Mouse (Mus musculus): ENCODE measurements around the gene Gm20388. TPM values are rescaled to one million over a fixed set of nuclear protein-coding genes. Genes with fewer than 3 reads are reported as not detected.
A peak's percentile ranks its signal among the peaks of the same experiment; 100 is the strongest.
"Not testable (repeated sequence)": the region's sequence is repeated elsewhere in the genome, so short reads cannot be mapped to it uniquely, and the experiment has no call there.

Gene Gm20388
- total RNA-seq, 2 experiments from 2014 or later: 10.3 to 10.6 TPM

DNA sequence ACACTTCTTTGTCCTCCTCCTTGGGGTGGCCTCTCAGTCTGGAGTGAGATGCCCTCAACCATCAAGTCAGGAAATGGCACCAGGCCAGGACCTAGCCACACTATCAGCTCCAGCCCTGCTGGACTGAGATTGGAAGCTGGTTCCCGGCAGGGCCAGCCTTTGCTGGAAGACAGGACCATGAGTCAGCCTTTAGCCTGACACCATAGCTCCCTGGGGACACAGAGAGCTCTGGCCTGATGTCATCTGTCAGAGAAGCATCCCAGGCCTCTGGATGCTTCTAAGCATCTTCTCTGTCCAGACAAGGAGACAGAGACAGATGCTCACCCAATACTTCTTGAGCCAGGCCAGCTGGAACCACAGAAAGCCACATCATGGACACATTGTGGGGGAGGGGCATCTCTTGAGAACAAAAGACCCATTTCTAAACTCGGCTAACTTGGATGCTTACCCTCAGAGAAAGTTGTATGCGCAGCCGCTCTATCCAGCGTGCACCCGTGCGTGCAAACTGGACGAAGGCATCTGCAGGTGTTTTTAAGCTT, 3499.5 kb downstream of the Gm20388 start:
- intact Hi-C loops (cut with DNase I): no loop called here
- no peak for DNase-seq (ENCODE audit: low spot score in 2 of 2)

DNA sequence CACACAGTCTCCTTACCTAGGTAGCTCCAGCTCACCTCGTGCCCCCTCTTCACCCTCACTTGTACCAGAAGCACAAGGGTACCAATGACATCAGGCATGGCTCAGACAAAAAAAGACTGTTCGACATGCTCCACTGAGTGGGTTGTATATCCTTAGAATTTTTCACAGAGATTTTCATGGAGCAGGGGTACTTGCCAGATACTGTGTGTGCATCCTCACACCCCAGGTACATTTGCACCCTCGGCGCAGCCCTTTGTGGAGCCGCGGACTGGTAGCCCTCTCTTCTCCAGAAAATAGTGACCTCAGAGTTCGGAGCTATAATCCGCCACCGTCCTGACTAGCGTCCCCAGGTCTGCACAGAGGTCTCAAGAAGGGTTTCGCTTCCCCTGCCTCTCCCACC, 3500.1 kb downstream of the Gm20388 start:
- intact Hi-C loops (cut with DNase I): no loop called here
- no peak for DNase-seq (ENCODE audit: low spot score in 2 of 2)

DNA sequence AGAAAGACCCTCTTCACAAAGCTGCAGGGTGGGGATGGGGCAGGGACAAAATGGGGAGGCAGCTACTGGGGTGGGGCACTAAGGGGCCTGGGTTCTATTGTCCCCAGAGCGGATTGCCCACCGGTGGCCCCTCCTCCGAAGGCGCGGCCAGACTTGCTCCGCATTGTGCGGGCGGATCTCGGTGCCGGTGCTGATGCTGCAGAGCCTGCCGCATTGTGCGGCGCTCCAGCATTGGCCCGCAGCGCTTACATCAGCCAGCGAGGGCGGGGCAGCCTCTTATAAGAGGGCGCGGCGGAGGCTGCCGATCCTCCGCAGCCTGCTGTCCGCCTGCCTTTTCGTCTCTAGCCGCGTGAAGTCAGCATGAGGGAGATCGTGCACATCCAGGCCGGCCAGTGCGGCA, 3500.6 kb downstream of the Gm20388 start, which contains the start of gene Tubb3:
Gene Tubb3 (plus strand): TSS at position 179 of the 400 bp plus-strand sequence.
- DNase-seq (ENCODE audit: low spot score in 2 of 2): peak; percentile 90 to 93
- intact Hi-C loops (cut with DNase I): no loop called here

DNA sequence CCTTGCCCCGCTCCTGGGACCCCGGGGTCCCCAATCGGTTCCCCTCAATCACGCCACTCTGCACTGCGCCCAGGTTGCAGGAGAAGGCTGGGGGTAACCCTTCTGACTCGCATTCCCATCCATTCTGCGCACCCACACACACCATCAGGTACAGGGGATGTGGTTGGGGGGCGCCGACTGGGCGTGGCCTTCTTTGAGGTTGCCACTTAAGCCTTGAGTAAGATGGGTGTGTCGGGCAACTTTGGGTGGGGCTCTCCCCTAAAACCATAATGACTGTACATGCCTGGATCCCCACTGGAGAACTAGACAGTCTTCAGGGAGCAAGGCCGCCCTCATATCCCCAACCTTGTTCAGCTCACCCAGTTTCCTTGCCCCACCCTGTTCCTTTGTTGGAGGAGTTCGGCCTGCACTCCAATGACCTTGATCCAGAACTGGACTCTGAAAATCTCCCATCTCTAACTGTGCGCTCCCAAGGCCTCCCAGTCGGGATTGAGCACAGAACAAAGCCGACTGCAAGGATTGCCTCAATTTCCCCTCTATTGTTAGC, 3501.2 kb downstream of the Gm20388 start:
- intact Hi-C loops (cut with DNase I): loop anchor here (2.0 kb wide), 1 partner anchor 31 kb away; no protein-coding TSS in a partner anchor

DNA sequence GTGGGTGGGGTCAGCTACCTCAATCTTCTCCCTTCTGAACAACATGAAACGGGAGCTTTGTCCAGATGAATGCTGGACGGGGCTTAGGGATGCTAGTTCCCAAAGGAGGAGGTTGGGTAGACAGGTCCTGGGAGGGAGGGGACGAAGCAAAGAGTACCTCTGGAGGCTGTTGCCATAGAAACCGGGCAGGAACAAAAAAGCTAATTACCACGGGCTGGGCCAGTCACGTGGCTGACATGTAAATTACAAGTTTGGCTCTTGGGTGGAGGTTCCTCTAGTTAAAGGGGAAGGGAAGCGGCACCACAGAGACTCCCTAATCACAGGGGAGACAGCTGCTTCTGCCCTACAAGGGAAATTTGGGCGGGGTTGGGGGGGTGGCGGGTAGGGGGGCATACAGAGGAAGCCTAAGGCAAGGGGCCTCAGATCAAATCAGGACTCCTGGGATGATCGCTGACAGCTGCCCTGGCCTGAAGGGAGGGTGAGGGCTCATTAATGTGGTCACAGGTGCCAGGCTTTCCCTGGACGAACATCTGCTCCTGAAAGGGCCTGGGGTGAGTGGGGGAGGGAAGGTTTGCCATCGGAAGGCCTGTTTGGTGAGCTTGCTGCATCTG, 3502.0 kb downstream of the Gm20388 start:
- intact Hi-C loops (cut with DNase I): loop anchor here (2.0 kb wide), 1 partner anchor 30 kb away; no protein-coding TSS in a partner anchor
- peak; percentile 77 to 81 for DNase-seq (ENCODE audit: low spot score in 2 of 2)

More for the DNA sequence above, 3501.2 kb downstream of the Gm20388 start:
- DNase-seq (ENCODE audit: low spot score in 2 of 2): no peak

DNA sequence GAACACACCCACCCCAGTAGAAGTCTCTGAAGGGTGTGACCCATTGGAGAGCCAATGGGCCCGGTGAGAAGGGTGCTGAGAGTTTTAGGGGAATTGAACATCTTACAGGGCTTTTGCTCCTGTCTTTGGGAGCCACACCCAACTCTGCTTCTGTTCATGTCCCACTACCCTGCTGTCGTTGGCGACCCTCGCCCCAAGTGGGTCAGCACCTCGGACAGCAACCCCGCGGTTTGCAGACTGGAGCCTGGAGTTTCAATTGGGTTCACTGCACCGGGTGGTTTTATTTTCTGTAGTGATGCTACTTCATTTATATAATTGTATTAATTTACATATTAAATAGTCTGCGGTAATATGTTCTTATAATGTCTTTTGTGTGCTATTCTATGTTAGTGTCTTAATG, 3503.6 kb downstream of the Gm20388 start:
- DNase-seq (ENCODE audit: low spot score in 2 of 2): no peak
- intact Hi-C loops (cut with DNase I): no loop called here

DNA sequence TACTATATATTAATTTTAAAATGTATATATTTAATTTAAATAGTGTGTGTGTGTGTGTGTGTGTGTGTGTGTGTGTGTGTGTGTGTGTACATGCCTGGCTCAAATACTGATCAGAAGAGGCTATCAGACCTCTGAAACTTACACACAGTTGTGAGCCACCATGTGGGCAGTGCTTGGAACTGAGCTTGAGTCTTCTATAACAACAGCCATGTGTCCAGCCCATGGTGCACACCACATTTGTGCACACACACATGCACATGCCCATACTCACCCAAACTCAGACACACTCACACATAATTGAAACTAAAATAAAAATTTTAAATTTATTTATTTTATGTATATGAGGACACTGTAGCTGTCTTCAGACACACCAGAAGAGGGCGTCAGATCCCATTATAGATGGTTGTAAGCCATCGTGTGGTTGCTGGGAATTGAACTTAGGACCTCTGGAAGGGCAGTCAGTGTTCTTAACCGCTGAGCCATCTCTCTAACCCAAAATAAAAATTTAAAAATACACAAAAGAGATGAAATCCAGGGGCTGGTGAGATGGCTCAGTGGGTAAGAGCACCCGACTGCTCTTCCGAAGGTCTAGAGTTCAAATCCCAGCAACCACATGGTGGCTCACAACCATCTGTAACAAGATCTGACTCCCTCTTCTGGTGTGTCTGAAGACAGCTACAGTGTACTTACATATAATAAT, 3504.5 kb downstream of the Gm20388 start:
- intact Hi-C loops (cut with DNase I); DNase-seq (ENCODE audit: low spot score in 2 of 2): not testable (repeated sequence)

DNA sequence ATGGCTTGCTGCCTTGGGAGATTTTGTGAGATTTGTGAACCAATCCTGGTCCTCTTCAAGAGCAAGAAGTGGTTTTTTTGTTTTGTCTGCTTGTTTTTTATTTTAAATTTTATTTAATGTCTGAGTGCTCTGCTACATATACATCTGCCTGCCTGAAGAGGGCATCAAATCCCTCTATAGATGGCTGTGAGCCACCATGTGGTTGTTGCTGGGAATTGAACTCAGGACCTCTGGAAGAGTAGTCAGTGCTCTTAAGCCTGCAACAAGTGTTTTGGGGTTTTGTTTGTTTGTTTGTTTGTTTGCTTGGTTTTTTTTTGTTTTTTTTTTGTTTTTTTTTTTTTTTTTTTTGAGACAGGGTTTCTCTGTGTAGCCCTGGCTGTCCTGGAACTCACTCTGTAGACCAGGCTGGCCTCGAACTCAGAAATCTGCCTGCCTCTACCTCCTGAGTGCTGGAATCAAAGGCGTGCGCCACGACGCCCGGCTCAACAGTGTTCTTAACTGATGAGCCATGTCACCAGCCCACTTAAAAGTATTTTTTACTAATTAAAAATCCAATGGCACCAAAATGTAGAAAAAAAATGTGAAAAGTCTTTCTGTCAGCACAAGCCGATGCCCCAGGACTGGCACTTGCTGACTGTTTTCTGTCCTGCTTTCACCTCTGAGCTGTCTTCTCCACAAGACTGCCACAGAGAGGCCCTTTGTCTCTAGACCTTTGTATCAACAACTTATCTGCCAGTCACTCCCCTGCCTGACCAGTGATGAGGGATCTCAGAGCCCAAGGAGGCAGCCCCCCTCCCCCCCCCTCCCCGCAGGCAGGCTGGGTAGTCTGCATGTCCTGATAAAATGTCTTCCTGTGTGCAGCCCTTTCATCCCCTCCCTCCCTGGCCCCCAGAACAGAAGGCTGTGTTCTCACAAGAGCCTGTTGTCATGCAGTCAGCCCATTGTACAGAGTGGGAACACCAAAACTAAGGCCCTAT, 3505.6 kb downstream of the Gm20388 start:
- no peak for DNase-seq (ENCODE audit: low spot score in 2 of 2)
- intact Hi-C loops (cut with DNase I): no loop called here

DNA sequence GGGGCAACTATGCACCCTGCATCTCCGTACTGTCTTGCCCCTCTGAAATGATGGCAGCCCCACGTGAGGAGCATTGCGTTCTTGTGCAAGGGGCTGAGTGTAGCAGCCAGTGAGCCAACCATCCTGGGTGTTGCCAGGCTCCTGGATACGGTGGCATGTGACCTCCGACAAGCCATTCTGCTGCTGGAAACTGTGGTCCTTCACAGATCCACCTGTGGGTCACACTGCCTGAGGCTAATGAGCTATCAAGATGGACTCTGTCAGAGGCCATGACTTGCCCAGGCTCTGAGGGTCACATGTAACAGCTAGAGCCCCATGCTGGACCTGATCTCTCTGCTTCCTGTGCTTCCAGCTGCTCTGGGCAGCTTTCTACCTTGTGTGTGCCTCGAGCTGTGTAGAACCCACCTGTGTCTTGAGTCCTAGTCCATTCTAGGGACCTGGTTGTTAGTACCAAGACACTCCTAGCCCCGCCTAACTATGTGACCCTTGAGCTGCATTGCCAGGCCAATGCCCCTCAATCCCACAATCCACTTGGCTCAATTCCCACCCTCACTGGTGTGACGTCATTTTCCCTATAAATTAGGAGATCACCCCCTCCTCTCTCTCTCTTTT, 3506.4 kb downstream of the Gm20388 start:
- DNase-seq (ENCODE audit: low spot score in 2 of 2): no peak
- intact Hi-C loops (cut with DNase I): no loop called here

DNA sequence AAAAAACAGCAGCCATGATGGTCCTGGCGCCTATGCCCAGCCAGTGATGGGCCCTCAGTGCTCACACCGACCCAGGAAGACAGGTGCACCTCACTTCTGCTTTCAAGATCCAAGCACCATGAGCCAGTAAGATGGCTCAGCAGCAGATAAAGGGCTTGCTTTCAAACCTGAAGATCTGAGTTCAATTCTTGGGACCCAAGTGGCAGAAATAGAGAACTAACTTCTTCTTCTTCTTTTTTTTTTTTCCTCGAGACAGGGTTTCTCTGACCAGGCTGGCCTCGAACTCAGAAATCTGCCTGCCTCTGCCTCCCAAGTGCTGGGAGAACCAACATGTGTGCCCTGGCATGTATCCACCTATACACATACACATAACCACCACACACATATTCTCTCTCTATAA, 3509.1 kb downstream of the Gm20388 start:
- DNase-seq (ENCODE audit: low spot score in 2 of 2): no peak
- intact Hi-C loops (cut with DNase I): no loop called here

DNA sequence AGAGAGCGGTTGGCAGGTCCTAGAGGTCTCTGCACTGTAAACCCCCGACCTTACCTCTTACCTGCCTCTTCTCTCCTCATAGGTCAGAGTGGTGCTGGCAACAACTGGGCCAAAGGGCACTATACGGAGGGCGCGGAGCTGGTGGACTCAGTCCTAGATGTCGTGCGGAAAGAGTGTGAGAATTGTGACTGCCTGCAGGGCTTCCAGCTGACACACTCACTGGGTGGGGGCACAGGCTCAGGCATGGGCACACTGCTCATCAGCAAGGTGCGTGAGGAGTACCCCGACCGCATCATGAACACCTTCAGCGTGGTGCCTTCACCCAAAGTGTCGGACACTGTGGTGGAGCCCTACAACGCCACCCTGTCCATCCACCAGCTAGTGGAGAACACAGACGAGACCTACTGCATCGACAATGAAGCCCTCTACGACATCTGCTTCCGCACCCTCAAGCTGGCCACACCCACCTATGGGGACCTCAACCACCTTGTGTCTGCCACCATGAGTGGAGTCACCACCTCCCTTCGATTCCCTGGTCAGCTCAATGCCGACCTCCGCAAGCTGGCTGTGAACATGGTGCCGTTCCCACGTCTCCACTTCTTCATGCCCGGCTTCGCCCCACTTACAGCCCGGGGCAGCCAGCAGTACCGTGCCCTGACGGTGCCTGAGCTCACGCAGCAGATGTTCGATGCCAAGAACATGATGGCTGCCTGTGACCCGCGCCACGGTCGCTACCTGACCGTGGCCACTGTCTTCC, 3510.1 kb downstream of the Gm20388 start:
- no peak for DNase-seq (ENCODE audit: low spot score in 2 of 2)
- intact Hi-C loops (cut with DNase I): no loop called here

DNA sequence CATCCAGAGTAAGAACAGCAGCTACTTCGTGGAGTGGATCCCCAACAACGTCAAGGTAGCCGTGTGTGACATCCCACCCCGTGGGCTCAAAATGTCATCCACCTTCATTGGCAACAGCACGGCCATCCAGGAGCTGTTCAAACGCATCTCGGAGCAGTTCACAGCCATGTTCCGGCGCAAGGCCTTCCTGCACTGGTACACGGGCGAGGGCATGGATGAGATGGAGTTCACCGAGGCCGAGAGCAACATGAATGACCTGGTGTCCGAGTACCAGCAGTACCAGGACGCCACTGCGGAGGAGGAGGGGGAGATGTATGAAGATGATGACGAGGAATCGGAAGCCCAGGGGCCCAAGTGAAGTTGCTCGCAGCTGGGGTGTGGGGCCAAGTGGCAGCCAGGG, 3510.7 kb downstream of the Gm20388 start:
- intact Hi-C loops (cut with DNase I): no loop called here
- DNase-seq (ENCODE audit: low spot score in 2 of 2): no peak

DNA sequence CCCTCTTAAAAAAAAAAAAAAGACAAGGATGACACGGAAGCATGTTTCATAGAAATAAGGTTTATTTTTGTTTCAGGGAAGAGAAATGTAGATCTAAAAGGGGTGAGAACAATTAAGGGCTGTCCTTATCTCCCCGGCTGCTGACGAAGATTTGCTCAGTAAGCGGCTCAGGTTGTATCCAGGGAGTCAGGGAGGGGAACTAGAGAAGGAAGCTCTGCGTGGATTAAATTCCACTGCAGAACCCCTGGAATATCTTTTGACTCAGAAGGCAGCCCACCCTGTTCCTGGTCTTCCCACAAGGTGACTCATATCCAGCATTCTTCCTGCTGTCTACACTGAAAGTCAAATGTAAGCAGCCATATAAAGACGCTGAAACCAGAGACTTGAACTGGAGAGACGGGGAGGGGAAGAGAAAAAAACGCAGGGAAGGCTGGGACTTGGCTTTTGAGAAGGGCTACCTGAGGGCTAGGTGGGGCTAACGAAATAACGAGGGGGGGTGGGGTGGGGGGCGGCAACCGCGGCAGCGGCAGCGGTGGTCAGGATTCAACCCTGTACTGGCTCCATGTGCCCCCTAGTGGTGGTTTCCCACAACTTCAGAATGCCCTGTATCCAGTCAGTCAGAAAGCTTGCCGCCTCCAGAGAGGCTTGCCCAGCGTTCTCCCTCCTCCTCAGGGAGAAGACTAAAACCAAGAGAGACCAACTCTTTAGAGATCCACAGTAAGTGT, 3511.6 kb downstream of the Gm20388 start:
- intact Hi-C loops (cut with DNase I): no loop called here
- peak; percentile 79 to 81 for DNase-seq (ENCODE audit: low spot score in 2 of 2)

DNA sequence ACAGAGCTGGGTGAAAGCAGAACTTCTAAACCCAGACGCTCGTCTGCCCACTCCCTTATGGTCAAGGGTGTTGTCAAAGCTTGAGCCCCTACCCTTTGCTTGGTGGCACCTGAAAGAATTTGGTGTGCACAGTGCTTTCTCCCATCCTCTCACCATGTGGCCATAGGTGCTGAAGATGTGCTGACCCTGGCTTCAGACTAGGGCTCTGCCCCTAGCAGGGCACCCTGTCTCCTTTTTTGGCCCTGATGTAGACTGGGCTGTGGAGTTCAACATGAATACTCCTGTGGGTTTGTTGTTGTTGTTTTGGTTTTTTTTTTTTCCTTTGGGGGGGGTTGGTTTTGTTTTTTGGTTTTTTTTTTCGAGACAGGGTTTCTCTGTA, 3512.1 kb downstream of the Gm20388 start:
- intact Hi-C loops (cut with DNase I): no loop called here
- DNase-seq (ENCODE audit: low spot score in 2 of 2): no peak

DNA sequence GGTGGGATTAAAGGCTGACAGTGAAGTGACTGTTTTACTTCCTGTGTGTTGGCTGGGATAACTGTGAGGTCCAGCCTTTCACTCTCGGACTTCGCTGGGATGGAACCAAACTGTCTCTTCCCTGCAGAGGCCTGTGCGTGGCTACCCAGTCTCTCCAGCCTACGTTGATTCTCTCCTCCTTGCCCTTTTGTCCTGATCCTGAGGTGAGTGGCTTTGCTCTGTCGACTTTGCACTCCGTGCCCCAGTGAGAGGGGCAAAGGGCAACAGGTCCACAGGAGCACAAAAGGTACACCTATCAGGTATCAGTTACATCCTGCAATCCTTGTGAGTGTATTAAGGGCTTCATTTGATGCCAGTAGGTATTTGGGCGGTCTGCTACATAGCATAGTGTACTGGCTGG, 3512.8 kb downstream of the Gm20388 start, which contains the start of gene Def8:
Gene Def8 (plus strand): TSS at position 87 of the 400 bp plus-strand sequence.
- intact Hi-C loops (cut with DNase I): no loop called here
- DNase-seq (ENCODE audit: low spot score in 2 of 2): no peak

DNA sequence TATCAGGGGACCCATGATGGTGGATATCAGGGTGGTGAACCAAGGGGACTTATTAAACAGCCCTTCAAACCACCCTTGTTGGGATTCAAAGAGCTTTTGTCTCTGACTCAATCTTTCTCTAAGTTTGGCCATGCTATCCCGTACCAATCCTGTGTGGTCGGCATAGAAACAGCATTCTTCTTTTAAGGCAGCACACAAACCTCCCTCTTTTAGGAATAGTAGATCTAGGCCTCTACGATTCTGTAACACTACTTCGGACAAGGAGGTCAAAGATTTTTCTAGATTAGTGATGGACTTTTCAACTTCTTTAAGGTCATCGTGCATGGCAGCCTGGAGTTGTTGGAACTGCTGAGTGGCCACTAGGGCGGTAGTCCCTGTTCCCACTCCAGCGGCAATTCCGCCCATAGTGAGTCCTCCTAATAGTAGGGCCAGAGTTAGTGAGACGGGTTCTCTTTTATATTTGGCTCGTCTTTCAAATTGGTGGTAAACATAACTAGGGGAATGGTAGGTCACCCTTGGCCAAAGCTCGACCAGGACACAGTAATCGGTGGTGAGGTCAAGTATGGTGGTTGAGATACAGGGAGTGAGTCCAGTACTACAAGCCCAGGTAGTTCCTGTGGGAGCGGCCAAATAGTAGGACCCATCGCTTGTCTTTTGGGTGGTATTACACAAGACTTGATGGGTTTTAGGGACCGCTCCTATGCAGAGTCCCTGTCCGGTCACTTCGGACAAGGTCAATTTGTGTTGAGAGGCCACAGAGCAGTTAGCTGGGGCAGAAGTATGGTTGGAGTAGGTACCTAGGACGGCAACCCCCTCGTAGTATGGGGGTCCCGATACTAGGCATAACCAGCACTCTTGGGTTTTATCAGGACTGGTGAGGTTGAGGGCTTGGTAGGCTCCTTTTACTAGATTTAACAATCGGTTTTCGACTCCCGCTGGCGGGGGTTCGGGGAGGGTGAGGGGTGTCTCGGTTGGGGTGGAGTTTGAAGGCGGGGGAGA, 3516.2 kb downstream of the Gm20388 start:
- DNase-seq (ENCODE audit: low spot score in 2 of 2): no peak
- intact Hi-C loops (cut with DNase I): no loop called here
